Mouse (Mus musculus): ENCODE results near the gene Mau2.

- TF ChIP-seq GABPA (IDR thresholded peaks at IDR 0.05; ENCODE audit: insufficient replicate concordance, low read depth, low read length) (no peak), BHLHE40 (IDR thresholded peaks at IDR 0.05; ENCODE audit: low read depth, low read length) (no peak), MXI1 (IDR thresholded peaks at IDR 0.05; ENCODE audit: low read depth, low read length) (no peak), CTCF (conservative IDR thresholded peaks at IDR 0.05 in 1 of 2, IDR thresholded peaks at IDR 0.05 in 1 of 2; ENCODE audit: low read depth in 2 of 2, low read length in 2 of 2) (no peak), POLR2A (IDR thresholded peaks at IDR 0.05; ENCODE audit: low read depth, low read length) (no peak), TBP (conservative IDR thresholded peaks at IDR 0.05; ENCODE audit: low read depth, low read length) (no peak), ZKSCAN1 (IDR thresholded peaks at IDR 0.05; ENCODE audit: borderline replicate concordance, low read depth, low read length) (no peak), MAZ (IDR thresholded peaks at IDR 0.05; ENCODE audit: low read depth, low read length) (no peak), EP300 (IDR thresholded peaks at IDR 0.05; ENCODE audit: low read length) (no peak), MAX (IDR thresholded peaks at IDR 0.05; ENCODE audit: low read length) (no peak)
These were observed 18.9 kb downstream of the Mau2 start for GRCm38 (mm10) chr8:70023596-70023995.

Measured in CH12.LX (cell line).